Mouse (Mus musculus) heart, embryonic 15.5 days (tissue): Measurements from ENCODE around the gene Tldc1. TPM values are rescaled to one million over a fixed set of nuclear protein-coding genes. Genes with fewer than 3 reads are reported as not detected.
A peak's percentile ranks its signal among the peaks of the same experiment; 100 is the strongest.

Source experiments
- ATAC-seq: fragments of 200-750 bp; cut with Nextera tagmentation; replicated peaks from 2 replicates; pipeline ENCODE4 v1.8.0; 2017; ENCODE audit warnings: low read depth, moderate TSS enrichment; ENCODE audit not compliant: insufficient number of reproducible peaks, insufficient read depth, low FRiP score
- H3K27ac ChIP-seq: fragments of 300-500 bp; sonication (generic); 2 replicates; pipeline ENCODE4 v1.5.1; 2015; ENCODE audit warnings: mild to moderate bottlenecking, inconsistent platforms
- H3K27me3 ChIP-seq: fragments of 300-500 bp; sonication (generic); 2 replicates; pipeline ENCODE4 v1.6.1; 2015; ENCODE audit warnings: inconsistent platforms
- H3K36me3 ChIP-seq: fragments of 300-500 bp; sonication (generic); 2 replicates; pipeline ENCODE4 v1.6.1; 2015; ENCODE audit warnings: mild to moderate bottlenecking, inconsistent platforms
- H3K4me1 ChIP-seq: fragments of 300-500 bp; sonication (generic); replicated peaks from 2 replicates; pipeline ENCODE4 v1.6.1; 2015; ENCODE audit warnings: inconsistent platforms
- H3K4me2 ChIP-seq: fragments of 300-500 bp; sonication (generic); 2 replicates; pipeline ENCODE4 v1.6.1; 2015; ENCODE audit warnings: inconsistent platforms, mild to moderate bottlenecking, moderate library complexity
- H3K4me3 ChIP-seq: fragments of 300-500 bp; sonication (generic); 2 replicates; pipeline ENCODE4 v1.5.1; 2015; ENCODE audit warnings: mild to moderate bottlenecking, inconsistent platforms
- H3K9ac ChIP-seq: fragments of 300-500 bp; sonication (generic); 2 replicates; pipeline ENCODE4 v1.6.1; 2015; ENCODE audit warnings: mild to moderate bottlenecking, inconsistent platforms
- H3K9me3 ChIP-seq: fragments of 300-500 bp; sonication (generic); replicated peaks from 2 replicates; pipeline ENCODE4 v1.6.1; 2016; ENCODE audit warnings: inconsistent platforms
- WGBS: fragments of 180-500 bp; shearing (Covaris S2); methylation state at CpG from one replicate; pipeline ENCODE4 v1.1.7; 2015; ENCODE audit warnings: mixed read lengths; 5-methylcytosine and 5-hydroxymethylcytosine counted together
- polyA plus RNA-seq: library from polyadenylated mRNA; unstranded; fragments of >200 nt; fragmentation: Nextera tagmentation; extraction: Ambion mirVana; gene quantifications from 2 replicates; pipeline ENCODE4 v1.2.1, GENCODE M21; 2015

Tldc1 gene
- polyA plus RNA-seq, 1 experiment from 2014 or later, result 10.9 TPM

- no peak overlapping the region for H3K27ac ChIP-seq
- no peaks in the 10 kb centered on the region for H3K4me1 ChIP-seq
- no peak overlapping the region for H3K9ac ChIP-seq
- no peaks in the 10 kb centered on the region for H3K27me3 ChIP-seq
- no peak overlapping the region for H3K4me3 ChIP-seq
- H3K4me2 ChIP-seq, result no peak overlapping the region
- WGBS, result 65% methylated on average over 11 of the region's 11 CpGs
- no peaks in the 10 kb centered on the region for H3K9me3 ChIP-seq
- ATAC-seq, result no peak
- no peaks in the 10 kb centered on the region for H3K36me3 ChIP-seq
Measured at GRCm38 (mm10) chr8:119737093-119737900, 40.9 kb downstream of the Tldc1 start.

- Histone ChIP-seq H3K27me3 (no peaks in the 10 kb centered on the region), H3K4me2 (no peak overlapping the region), H3K9ac (no peak overlapping the region), H3K36me3 (no peaks in the 10 kb centered on the region), H3K9me3 (no peaks in the 10 kb centered on the region), H3K4me3 (no peak overlapping the region), H3K4me1 (no peaks in the 10 kb centered on the region), H3K27ac (no peak overlapping the region)
- no peak for ATAC-seq
- 84% methylated on average over 10 of the region's 10 CpGs for WGBS
Measured at GRCm38 (mm10) chr8:119736348-119736917, 41.8 kb downstream of the Tldc1 start.

- H3K9me3 ChIP-seq, result no peaks in the 10 kb centered on the region
- no peaks in the 10 kb centered on the region for H3K27me3 ChIP-seq
- WGBS, result 82% methylated on average over 13 of the region's 13 CpGs
Measured at GRCm38 (mm10) chr8:119732072-119732471, 46.1 kb downstream of the Tldc1 start.

GRCm38 (mm10) chr8:119728351-119728895 lies 49.8 kb downstream of the Tldc1 start:
- Histone ChIP-seq H3K36me3 (no peaks in the 10 kb centered on the region), H3K9ac (no peak overlapping the region), H3K4me3 (no peak overlapping the region), H3K9me3 (no peaks in the 10 kb centered on the region), H3K27ac (no peak overlapping the region), H3K27me3 (no peaks in the 10 kb centered on the region), H3K4me1 (peaks cover 10% of the 10 kb centered on the region), H3K4me2 (no peak overlapping the region)
- no peak for ATAC-seq
- whole genome bisulfite sequencing, result 77% methylated on average over 8 of the region's 8 CpGs

More at GRCm38 (mm10) chr8:119732072-119732471, 46.1 kb downstream of the Tldc1 start:
- no peak overlapping the region for H3K27ac ChIP-seq
- ATAC-seq, result no peak
- H3K36me3 ChIP-seq, result no peaks in the 10 kb centered on the region
- H3K9ac ChIP-seq, result no peak overlapping the region
- H3K4me3 ChIP-seq, result no peak overlapping the region
- H3K4me2 ChIP-seq, result no peak overlapping the region
- H3K4me1 ChIP-seq, result 0 out of 2 replicates have a peak, but pooled peaks cover 2% of the 10 kb centered on the region

GRCm38 (mm10) chr8:119727093-119727492 lies 51.1 kb downstream of the Tldc1 start:
- H3K27me3 ChIP-seq, result no peaks in the 10 kb centered on the region
- WGBS, result 54% methylated on average over 8 of the region's 8 CpGs
- H3K27ac ChIP-seq, result no peak overlapping the region

GRCm38 (mm10) chr8:119724596-119724995 lies 53.6 kb downstream of the Tldc1 start:
- no peaks in the 10 kb centered on the region for H3K36me3 ChIP-seq
- 69% methylated on average over 6 of the region's 6 CpGs for WGBS
- no peaks in the 10 kb centered on the region for H3K9me3 ChIP-seq
- H3K27ac ChIP-seq, result no peak overlapping the region
- no peak overlapping the region for H3K4me3 ChIP-seq
- H3K9ac ChIP-seq, result no peak overlapping the region
- no peak overlapping the region for H3K4me2 ChIP-seq
- peaks cover 14% of the 10 kb centered on the region for H3K4me1 ChIP-seq
- H3K27me3 ChIP-seq, result 0 out of 2 replicates have a peak, but pooled peaks cover 3% of the 10 kb centered on the region
- ATAC-seq, result no peak

More at GRCm38 (mm10) chr8:119727093-119727492, 51.1 kb downstream of the Tldc1 start:
- H3K36me3 ChIP-seq, result no peaks in the 10 kb centered on the region
- no peak overlapping the region for H3K4me2 ChIP-seq
- H3K9me3 ChIP-seq, result no peaks in the 10 kb centered on the region
- peaks cover 14% of the 10 kb centered on the region for H3K4me1 ChIP-seq
- no peak overlapping the region for H3K9ac ChIP-seq
- H3K4me3 ChIP-seq, result no peak overlapping the region
- no peak for ATAC-seq

GRCm38 (mm10) chr8:119723676-119724075 lies 54.5 kb downstream of the Tldc1 start:
- H3K4me2 ChIP-seq, result peak overlapping the region; percentile 21
- 0 out of 2 replicates have a peak, but pooled peaks cover 3% of the 10 kb centered on the region for H3K27me3 ChIP-seq
- H3K4me1 ChIP-seq, result peaks cover 20% of the 10 kb centered on the region
- 25% methylated on average over 4 of the region's 4 CpGs for WGBS
- H3K36me3 ChIP-seq, result no peaks in the 10 kb centered on the region
- ATAC-seq, result 0 out of 2 replicates have a peak, but pooled peaks have one; percentile 16
- no peak overlapping the region for H3K9ac ChIP-seq
- peak overlapping the region; percentile 45; the same call in 1 of the 2 replicates for H3K27ac ChIP-seq
- no peak overlapping the region for H3K4me3 ChIP-seq
- H3K9me3 ChIP-seq, result no peaks in the 10 kb centered on the region

GRCm38 (mm10) chr8:119722348-119722747 lies 55.9 kb downstream of the Tldc1 start:
- Histone ChIP-seq H3K4me2 (no peak overlapping the region), H3K9me3 (no peaks in the 10 kb centered on the region), H3K27me3 (0 out of 2 replicates have a peak, but pooled peaks cover 3% of the 10 kb centered on the region), H3K4me1 (peaks cover 20% of the 10 kb centered on the region), H3K36me3 (no peaks in the 10 kb centered on the region), H3K27ac (no peak overlapping the region), H3K9ac (no peak overlapping the region), H3K4me3 (no peak overlapping the region)
- ATAC-seq, result no peak
- 61% methylated on average over 6 of the region's 6 CpGs for WGBS

- Histone ChIP-seq H3K4me2 (no peak overlapping the region), H3K9me3 (no peaks in the 10 kb centered on the region), H3K27me3 (0 out of 2 replicates have a peak, but pooled peaks cover 3% of the 10 kb centered on the region), H3K9ac (no peak overlapping the region), H3K4me3 (no peak overlapping the region), H3K4me1 (peaks cover 22% of the 10 kb centered on the region), H3K27ac (no peak overlapping the region), H3K36me3 (no peaks in the 10 kb centered on the region)
- ATAC-seq, result no peak
- 45% methylated on average over 12 of the region's 12 CpGs for WGBS
Measured at GRCm38 (mm10) chr8:119719011-119719501, 59.2 kb downstream of the Tldc1 start.

GRCm38 (mm10) chr8:119717765-119718164 lies 60.5 kb downstream of the Tldc1 start:
- Histone ChIP-seq H3K27ac (no peak overlapping the region), H3K4me3 (no peak overlapping the region), H3K9me3 (no peaks in the 10 kb centered on the region), H3K36me3 (no peaks in the 10 kb centered on the region), H3K9ac (no peak overlapping the region), H3K27me3 (0 out of 2 replicates have a peak, but pooled peaks cover 3% of the 10 kb centered on the region), H3K4me1 (peaks cover 12% of the 10 kb centered on the region), H3K4me2 (no peak overlapping the region)
- WGBS, result 61% methylated on average over 9 of the region's 9 CpGs
- no peak for ATAC-seq

GRCm38 (mm10) chr8:119716730-119717299 lies 61.4 kb downstream of the Tldc1 start:
- H3K27me3 ChIP-seq, result 0 out of 2 replicates have a peak, but pooled peaks cover 3% of the 10 kb centered on the region
- no peaks in the 10 kb centered on the region for H3K36me3 ChIP-seq
- H3K27ac ChIP-seq, result no peak overlapping the region
- H3K9ac ChIP-seq, result no peak overlapping the region
- no peak for ATAC-seq
- H3K4me2 ChIP-seq, result no peak overlapping the region
- H3K9me3 ChIP-seq, result no peaks in the 10 kb centered on the region
- peaks cover 12% of the 10 kb centered on the region for H3K4me1 ChIP-seq
- H3K4me3 ChIP-seq, result no peak overlapping the region
